Mouse (Mus musculus) spleen, postnatal 36 days (tissue): ENCODE data around the gene 2900026A02Rik.

Source experiments
- DNase-seq, 2 experiments: peaks; one replicate each; pipeline ENCODE4 v3.0.0; 2022; ENCODE audit warnings: low spot score in 2 of 2, mixed read lengths in 1 of 2

The 2900026A02Rik gene

DNA sequence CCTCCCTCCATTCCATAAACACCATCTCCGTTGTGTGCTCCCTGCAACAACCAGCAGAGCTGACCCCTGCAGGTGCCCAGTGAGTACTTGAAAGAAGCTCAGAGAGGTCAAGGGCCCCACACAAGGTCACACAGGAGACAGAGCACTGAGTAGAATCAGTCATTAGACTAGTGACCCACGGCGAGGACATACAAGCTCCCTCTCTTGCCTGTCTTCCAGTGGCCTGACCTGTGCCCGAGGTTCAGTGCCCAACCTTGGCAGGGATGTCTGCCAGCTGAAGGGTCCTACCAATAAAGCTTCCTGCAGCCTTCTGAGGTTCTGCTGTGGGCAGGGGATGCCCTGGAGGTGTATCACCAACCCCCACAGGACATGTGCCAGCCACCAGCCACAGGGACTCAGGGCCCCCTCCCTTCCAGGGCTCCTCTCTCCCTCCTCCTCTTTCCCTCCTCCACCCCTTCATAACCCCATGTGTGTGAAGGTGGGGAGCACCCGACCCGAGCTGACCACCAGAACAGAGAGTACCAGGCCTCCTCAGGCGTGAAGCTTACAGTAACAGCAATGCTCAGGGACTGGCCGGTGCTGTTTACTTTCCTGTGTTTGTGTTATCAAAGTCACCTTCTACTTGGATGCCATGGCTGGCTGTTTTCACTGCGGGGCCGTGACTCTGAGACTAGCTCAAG, 8.7 kb downstream of the 2900026A02Rik start:
- DNase-seq, result no peak

DNA sequence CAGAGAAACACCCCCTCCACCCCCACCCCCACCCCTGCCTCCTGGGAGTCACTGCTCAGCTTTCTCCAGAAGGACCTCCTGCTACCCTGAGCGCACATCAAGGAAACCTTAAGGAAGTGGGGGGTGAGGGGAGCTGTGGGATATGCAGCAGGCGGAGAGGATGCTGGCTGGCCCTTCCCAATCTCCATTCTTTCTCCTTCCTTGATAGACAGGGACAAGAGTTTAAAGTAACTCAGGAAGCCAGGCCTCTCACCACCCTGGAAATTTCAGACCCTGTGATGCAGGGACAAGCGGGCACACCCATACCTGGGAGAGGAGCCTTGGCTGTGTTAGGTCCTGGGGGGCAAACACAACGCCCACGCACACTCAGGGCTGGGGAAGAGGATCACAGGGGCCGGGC, 10.7 kb downstream of the 2900026A02Rik start:
- DNase-seq, result no peak

DNA sequence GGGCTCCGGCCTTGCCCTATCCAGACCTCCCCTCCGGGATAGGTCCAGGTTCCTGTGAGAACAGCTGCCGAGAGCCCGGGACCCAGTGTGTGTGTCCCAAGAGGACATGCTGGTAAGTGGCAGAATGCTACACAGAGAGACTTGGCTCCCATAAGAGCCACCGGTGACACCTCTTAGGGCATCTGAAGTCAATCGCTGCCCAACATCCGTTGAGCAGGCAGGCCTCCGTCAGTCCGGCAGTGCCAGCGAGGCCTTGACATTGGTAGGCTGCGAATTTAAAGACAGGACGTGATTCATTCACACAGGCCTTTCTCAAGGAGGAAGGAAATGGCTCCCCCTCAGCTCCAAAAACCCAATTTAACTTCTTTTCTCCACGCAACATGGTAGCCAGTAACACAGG, 11.1 kb downstream of the 2900026A02Rik start:
- no peak for DNase-seq

DNA sequence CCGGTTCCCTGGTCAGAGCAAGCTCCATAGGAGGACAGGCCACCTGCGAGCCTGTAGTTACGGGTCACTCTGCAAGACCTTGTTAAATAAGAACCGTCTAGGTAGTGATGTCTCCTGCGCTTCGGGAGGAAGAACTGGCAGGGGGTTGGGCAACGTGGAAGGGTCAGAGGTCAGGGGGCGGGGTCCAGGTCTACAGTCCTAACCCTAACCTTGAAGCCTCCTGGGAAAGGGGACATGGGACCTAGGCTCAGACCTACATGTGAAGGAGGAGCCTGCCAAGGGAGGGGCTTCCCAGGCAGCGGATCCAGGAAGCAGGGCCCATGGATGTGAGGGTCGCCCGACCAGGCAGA, 11.7 kb downstream of the 2900026A02Rik start:
- DNase-seq, result no peak

DNA sequence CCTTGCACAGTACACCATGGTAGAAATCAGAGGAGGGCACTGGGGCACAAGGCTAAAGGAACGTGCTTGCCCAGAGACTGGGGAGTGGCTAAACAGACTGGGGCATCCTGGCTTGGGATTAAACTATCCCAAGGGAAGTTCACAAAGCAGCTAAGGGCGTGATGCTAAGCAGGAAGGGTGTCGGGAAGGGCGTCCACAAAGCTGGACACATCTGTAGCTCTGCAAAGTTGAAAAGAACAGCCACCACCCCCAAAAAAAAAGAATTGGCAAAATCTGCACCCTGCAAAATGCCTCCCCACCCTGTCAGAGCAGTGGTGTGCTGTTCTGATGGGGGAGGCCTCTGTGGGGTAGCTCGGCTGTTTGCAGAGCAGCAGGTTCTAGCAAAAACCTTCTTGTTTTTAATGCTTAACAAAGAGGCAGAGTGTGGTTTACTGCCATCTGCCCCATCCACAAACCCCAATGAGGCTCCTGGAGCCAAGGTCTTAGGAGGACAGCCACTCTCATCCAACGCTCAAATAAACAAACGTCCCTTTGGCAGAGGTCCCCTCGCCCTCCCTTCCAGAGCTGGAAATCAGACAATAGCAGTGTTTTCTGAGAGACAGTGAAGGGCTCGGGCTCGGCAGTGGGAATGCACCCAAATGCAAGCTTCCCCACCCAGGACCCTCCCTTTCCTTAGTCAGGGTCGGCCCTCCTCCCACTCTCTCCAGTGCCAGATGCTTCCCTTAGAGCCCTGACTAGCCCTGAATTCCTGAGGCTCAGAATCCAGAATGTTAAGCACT, 12.2 kb downstream of the 2900026A02Rik start:
- peak in 1 of 2 experiments; percentile 14 for DNase-seq

DNA sequence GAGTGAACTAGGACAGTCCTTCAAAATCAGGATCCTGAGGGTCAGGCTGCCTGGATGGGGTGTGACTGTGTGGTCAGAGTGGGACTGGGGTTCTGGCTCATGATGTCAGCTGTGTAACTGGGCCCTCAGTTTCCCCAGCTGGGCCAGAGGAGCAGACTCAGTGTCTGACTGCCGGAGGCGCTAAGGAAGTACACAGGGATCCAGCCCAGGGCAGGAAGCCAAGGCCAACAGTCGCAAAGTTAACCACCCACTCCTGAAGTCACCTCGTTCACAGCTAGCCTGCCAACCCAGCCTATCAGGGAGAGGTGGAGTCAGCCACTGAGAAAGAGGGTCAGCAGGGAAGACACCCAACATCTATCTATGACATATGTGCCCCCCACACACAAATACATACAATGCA, 13.0 kb downstream of the 2900026A02Rik start:
- DNase-seq, result no peak

DNA sequence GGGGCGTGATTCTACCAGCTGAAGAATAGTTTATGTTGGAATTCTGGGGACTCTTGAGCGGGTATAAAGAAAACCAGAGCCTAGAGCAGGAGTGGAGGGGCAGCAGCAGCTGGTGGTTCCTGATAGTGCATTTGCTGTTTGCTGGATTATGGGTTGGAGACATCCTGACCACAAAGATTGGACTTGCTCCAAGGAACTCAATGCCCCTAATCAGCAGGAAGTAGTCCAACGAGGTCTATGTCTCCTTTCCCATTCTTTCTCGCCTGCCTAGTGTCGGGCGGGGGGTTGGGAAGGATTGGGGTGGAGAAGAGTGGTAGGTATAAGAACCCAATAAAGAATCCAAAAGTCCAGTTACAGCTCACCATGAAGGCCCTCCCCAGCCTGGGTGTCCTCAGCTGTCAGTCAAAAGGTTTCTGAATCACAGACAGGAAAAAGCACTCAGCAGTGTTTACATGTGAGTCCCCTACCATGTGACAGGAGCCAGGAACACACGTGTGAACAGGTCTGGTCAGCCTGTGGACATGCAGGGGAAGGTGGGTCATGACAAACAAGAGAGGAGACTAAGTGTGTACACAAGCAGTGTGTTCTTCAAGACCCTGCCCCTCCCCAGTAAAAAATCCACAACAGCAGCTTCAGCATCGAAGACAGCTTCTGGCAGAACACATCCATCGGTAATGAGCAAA, 14.2 kb downstream of the 2900026A02Rik start:
- no peak for DNase-seq

DNA sequence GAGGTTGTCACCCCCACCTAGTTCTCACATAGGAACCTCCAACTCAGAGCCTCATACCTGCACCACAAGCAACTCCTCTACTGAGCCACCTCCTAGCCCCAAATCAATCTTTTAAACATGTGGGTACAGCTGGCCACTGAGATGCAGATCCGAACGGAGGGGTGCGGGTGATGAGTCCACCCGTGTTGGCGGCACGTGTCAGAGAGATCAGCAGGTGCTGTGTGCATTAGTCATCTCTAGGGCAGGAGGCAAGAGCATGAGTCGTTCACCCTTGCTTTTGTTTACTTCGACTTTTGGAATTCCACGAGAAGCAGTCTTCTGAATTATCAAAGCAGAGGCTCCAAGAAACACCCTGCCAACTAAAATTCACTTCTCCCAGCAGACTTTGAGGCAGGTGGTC, 16.8 kb downstream of the 2900026A02Rik start:
- DNase-seq, result no peak

DNA sequence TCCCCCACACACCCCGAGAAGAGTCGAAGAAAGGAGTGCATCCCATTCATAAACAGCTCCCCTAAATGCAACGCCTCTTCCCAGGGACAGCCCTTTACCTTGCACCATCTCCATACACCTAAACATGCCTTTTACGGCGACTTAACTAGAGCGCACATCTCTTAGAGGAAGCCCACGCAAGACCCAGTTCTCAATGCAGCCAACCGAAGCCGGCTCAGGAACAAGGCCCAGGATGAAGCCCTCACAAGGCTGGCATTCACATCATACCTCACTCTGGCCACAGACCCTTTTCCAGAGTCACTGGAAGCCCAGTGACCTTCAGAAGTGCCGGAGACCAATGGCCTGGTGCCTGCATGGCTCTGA, 21.3 kb downstream of the 2900026A02Rik start:
- DNase-seq, result no peak

DNA sequence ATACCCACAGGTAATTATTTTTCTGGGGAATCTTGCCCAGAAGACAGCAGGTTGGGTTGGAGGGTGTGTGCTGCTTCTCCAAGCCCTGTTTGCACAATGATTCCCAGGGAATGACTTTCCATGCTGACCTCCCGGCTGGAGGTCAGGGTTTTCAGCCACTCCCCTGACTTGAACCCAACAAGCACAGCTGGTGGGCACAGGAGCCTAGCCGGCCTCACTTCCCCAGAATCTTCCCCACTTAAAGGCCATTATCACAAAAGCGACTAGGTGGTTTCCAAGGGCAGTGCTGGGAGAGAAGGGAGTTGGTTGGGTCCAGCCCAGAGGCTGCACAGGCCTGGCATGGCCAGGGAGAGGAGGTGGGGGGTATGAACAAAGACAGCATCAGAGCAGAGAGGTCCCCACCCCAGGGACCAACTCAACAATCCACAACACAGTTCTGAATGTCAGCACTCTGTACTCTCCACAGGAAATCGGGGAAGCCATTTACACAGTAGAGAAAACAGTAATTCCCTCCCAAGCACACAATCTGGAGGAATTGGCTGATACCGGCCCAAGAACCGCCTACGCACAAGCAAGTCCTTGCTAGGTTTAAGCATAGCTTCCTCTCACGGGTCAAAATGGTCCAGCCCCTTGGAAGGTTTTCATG, 21.8 kb downstream of the 2900026A02Rik start:
- DNase-seq, result no peak

DNA sequence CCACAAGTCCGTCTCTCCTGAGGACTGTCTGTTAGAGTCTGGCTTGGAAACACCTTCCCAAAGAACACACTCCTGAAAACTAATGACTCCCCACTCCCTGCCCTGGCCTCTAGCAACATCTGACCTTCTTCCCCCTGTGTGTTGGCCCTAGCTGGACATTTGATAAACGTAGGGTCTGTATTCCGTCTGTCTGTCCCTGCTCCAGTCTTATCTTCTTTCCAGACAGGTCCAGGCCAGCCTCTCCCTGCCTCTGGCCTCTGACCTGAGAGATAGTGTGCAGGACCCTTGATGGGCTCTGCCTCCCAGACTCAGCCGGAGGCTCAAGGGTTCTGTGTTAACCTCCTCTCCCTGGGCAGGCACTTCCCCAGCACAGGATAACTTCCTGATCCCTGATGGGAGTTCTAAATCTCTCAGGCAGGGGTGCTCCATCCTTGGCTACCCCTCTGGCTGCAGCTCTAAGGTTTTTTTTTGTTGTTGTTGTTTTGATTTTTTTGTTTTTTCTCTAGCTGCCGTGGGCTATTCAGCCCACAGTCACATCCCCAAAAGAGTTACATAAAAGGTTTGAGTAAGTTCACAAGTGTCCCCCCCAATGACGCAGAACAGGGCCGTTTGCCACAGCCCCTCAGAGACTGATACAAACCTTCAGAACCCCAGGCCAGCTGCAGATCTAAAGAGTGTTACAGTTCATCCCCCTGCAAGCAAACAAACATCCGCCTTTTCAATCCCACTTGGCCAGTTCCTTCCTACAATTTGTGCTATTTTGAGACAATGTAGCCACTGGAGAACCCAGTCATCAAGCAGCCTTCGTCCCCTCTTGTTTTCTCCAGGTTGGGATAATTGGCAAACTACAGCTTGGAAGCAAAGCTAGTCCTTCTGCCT, 23.9 kb downstream of the 2900026A02Rik start:
- no peak for DNase-seq

DNA sequence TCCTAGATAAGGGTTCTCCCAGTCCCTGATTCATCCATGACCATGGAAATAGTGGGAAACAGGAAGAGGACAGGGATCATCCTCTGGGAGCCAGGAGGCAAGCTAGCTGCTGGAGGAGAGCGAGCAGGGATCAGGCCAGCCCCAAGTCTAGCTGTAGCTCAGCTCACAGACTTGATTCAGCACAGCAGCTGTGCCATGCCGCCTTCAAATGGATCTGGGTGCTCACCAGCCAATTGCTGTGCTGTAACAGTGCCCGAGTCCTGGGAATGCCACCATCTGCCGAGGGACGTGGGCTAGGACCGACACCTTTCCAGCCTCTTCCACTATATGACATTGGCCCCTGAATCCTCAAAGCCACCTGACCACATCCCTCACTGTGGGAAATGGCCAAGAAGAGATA, 25.1 kb downstream of the 2900026A02Rik start:
- DNase-seq, result no peak

DNA sequence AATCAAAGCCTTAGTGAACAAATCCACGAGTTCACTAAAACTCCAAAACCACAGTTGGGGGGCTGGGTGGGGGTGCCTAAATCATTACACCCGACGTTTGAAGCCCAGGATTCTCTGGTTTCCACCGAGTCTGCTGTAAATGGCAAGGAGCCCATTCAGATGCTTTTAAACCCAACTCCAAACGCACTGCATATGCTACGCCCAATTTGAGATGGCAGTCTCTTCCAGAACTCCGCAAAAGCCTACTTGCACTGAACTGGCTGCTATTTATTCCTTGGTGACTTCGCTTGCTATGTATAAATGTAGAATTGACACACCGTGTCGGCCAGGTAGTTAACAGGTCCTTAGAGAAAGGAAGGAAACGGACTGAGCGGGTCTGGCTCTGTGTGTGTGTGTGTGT, 25.6 kb downstream of the 2900026A02Rik start:
- DNase-seq, result no peak

DNA sequence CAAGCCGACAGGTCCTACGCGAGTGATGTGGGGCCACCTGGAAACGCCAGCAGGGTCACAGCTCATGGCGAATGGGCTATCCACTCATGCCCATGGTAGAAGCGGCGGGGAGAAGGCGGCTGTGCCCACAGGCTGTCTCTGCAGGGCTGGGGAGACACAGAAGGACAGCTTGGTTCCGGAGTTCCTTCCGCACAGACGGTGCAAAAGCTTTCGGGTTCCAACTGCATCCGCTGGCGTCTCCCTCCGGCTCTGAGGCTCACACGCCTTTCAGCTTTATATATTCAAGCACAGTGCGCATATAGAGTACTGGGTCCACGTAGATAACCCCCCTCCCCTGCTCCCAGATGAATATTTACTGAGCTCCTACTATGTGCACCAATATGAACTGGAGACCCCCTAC, 27.3 kb downstream of the 2900026A02Rik start:
- no peak for DNase-seq

DNA sequence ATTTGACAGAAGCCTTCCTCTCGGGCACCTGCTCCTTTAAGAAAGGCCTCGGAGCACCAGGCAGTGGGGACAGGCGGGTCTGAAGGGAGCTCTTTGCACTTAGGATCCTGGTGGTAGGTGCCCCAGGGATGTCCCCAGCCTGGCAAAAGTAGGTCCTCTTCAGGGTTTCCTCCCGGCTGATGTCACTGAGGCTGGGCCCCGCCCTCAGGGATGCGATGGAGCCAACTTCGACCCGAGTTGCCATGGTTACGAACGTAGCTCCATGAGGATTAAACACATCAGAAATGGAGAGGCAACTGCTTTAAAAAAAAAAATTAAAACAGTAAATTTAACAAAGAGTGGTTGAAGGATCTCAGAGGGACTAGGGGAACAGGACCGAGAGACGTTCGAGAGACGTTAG, 29.1 kb downstream of the 2900026A02Rik start:
- no peak for DNase-seq

DNA sequence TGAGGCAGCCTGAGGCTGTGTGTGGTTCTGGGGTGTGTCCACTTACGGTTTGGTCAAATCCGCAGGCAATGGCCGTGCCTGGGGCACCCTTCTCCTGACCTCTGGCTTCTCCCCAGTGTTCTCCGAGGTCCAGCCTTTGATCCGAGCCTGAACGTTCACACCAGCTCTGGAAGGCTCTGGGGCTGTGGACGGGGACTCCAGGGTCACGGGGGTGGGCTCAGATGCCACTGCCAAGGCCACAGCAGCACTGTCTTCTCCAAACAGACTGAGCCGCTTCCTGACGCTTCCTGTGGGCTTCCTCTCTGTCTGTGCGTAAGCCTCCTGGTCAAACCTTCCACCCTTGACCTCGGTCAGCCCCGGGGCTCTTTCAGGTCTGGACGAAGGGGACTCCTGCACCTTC, 30.5 kb downstream of the 2900026A02Rik start:
- no peak for DNase-seq

DNA sequence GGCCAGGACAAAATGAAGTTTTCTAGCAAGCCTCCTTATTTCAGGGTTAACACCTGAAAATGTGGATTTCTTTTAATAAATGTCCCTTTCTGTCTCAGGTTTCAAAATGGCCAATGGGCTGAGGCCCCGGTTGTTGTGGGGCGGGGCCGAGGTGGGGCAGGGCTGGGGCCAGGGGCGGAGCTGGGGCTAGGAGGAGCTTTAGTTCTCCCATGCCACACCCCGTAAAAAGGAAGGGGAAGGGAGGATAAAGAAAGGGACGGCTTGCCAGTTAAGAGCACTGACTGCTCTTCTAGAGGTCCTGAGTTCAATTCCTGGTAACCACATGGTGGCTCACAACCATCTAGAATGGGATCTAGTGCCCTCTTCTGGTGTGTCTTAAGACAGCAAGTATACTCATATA, 39.6 kb downstream of the 2900026A02Rik start:
- DNase-seq, result no peak

DNA sequence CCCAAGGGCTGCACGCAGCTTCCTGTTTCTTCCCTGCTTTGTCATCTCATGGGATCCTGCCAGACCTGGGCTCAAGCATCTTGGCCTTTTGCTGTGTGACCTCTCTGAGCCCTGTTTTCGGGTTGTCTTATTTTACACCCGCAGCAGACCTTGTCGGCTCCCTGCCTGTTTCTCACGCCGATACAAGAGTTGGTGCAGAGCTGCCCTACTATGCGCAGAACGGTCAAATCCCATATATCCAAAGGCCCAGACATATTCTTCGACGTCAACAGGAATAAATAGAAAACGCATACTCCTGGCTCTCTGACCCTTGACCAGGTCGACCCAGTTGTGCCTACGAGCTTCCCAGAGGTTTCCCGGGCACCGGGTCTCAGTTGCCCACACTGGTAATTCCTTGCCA, 40.3 kb downstream of the 2900026A02Rik start:
- DNase-seq, result no peak

DNA sequence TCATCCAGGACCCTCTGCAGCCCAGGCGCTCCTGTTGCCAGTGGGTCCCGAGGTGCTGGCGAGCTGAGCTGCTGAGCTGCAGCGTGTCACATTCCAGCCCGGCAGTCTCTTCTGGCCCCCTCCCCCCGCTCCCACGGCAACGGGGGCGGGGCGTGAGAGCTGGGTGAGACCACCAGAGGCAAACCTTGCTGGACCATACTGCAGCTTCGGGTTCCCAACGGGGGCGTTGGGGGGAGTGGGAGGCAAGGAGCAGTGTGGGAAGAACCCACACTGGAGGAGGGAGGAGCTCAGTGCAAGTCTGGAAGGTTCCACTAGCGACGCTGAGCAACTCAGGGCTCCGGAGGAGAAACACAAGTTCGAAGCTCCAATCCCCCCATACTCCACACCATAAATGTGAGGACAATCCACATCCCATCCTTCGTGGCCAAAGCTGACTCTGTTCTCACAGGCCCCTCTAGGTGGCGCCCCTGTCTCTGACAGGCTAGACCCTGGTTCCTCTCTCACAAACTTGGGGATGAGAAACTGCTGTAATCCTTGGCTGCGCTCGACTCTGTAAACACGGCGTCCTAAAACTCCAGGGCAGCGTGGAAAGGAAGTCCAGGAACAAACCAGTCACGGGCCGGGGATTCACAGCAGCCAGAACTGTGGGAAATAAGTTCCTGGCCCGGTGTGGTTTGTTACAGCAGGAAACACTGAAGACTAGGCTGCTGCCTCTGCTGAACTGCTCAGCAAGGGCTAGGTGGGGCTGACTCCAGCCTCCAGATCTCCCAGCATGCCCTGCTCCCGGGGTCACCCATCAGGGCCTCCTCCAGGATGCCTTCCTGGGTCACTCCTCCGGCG, 41.0 kb downstream of the 2900026A02Rik start:
- peak; percentile 40 to 57 for DNase-seq

DNA sequence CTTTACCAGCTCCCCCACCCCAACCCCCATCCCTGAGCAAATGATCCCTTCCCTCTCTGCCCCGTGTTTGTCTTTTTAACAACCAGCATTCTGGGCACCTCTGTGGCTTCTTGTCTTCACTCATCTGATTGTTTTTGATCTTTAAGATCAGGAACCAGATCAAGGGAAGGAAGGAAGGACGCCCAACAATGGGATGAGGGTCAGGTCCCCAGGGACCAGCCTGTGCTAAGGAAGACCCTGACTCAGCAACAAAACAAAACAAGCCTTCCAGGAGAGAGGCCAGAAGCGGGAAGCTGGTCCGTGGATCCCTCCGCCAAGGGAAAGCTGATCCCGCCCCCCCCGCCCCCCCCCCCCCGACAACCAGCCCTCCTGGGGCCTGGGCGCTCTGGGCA, 41.6 kb downstream of the 2900026A02Rik start:
- no peak for DNase-seq

DNA sequence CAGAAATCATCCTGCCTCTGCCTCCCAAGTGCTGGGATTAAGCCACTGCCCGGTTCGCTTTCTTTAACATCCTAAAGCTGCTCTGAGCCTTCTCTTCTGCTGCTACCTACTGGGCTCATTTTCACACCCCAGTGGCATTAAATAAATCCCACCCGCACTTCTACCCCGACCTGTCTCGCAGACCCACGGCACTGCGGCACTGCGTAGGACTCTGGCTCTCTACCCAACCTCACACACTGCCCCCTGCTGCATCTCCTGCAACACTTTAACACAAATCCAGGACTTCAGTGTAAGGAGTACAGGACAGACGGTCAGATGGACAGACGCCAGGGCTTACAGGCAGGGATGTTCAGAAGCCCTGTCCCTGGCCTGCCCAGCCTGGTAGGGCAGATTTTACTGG, 45.1 kb downstream of the 2900026A02Rik start:
- no peak for DNase-seq
